Mouse (Mus musculus): ENCODE measurements around the gene Snx1. TPM values are rescaled to one million over a fixed set of nuclear protein-coding genes. Genes with fewer than 3 reads are reported as not detected.

Gene Snx1
- polyA plus RNA-seq, 1 experiment = 76.7 TPM

DNA sequence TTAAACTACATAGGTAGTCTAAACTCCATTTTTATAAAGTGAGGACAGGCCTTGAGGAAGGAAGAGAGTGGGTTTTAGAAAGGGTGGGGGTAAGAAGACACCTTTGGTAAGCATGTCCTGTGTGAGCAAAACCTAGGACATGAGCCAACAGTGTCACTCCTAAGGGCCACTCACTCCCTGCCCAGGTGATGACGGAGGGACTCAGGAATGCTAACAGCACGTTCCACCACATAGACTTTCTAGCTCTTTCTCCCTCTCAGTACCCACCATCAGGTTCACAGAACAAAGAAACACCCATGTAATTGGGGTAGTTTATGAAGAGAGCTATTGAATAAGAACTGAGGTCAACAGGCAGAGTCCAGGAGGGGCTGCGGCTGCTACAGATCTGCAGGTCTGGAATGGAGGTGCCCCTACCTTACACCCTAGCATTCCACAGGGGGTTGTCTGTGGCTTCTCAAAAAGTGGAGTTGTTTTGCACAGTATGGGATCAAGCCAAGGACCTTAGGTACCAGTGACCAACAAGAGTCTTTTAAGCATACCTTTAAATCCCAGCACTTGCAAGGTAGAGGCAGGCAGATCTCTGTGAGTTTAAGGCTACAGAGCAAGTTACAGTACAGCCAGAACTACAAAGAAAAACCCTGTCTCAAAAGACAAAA is 45.5 kb downstream of the Snx1 start:
- no peaks in the 10 kb centered on the region for H3K36me3 ChIP-seq (ENCODE audit: control insufficient read depth, insufficient read depth, low read length)
- 81% methylated on average over 3 of the region's 3 CpGs for WGBS
- no peak overlapping the region for H3K27ac ChIP-seq (ENCODE audit: insufficient read depth, low read depth, low read length)
- DNase-seq = no peak
- H3K4me3 ChIP-seq (ENCODE audit: insufficient read depth, low read depth, low read length) = no peak overlapping the region
- no peaks in the 10 kb centered on the region for H3K27me3 ChIP-seq (replicated peaks; ENCODE audit: control insufficient read depth, insufficient read depth, low read length)
- TF ChIP-seq POLR2A (IDR thresholded peaks at IDR 0.05; ENCODE audit: low read depth, low read length) (no peak), CTCF (conservative IDR thresholded peaks at IDR 0.05; ENCODE audit: insufficient read depth, insufficient read length, low read depth, low read length) (no peak)
- no peaks in the 10 kb centered on the region for H3K4me1 ChIP-seq (ENCODE audit: control insufficient read depth, insufficient read depth, low read length)

DNA sequence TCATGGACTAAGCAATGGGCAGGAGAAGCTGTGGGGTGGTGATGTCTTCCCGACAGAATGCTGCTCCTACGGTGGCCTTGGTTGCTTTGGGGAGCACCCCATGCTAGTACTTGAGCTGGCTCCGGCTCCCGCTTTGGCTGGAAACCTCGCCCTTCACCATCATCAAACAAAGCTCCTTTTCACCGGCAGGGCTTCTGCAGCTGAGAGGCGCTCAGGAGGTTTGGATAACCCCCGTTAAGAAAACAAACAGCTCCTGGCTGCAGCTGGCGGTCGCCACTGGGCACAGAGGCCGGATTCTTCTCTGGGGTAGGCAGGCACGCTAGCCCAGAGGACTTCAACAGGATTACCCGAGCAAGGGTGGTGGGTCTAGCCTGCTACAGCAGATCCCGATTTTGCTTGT is 47.9 kb downstream of the Snx1 start:
- Histone ChIP-seq H3K4me3 (ENCODE audit: insufficient read depth, low read depth, low read length) (no peak overlapping the region), H3K4me1 (ENCODE audit: control insufficient read depth, insufficient read depth, low read length) (no peaks in the 10 kb centered on the region), H3K27ac (ENCODE audit: insufficient read depth, low read depth, low read length) (no peak overlapping the region), H3K27me3 (replicated peaks; ENCODE audit: control insufficient read depth, insufficient read depth, low read length) (no peaks in the 10 kb centered on the region), H3K36me3 (ENCODE audit: control insufficient read depth, insufficient read depth, low read length) (no peaks in the 10 kb centered on the region)
- TF ChIP-seq CTCF (conservative IDR thresholded peaks at IDR 0.05; ENCODE audit: insufficient read depth, insufficient read length, low read depth, low read length) (no peak), POLR2A (IDR thresholded peaks at IDR 0.05; ENCODE audit: low read depth, low read length) (no peak)
- 25% methylated on average over 14 of the region's 14 CpGs for WGBS
- DNase-seq = no peak

DNA sequence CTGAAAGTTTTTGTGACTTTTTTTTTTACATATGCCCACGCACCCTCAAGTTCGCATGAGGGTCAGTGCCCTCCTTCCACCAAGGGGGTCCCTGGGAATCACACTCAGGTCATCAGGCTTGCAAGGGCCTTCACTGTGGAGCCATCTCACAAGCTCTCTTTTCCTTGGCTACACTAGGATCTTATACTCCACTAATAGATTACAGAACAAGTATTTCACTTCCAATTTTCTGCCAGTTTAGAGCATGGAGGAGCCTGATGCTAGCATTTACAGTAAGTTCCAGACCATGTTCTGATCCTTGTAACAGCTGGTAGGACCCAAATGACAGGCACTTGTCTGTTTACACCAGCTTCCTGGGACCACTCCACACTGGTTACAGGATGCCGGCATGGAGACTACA is 48.3 kb downstream of the Snx1 start:
- H3K27me3 ChIP-seq (replicated peaks; ENCODE audit: control insufficient read depth, insufficient read depth, low read length) = no peaks in the 10 kb centered on the region
- WGBS = 69% methylated on average over 3 of the region's 3 CpGs
- H3K27ac ChIP-seq (ENCODE audit: insufficient read depth, low read depth, low read length) = no peak overlapping the region
- no peak for DNase-seq
- H3K36me3 ChIP-seq (ENCODE audit: control insufficient read depth, insufficient read depth, low read length) = no peaks in the 10 kb centered on the region
- H3K4me1 ChIP-seq (ENCODE audit: control insufficient read depth, insufficient read depth, low read length) = no peaks in the 10 kb centered on the region
- H3K4me3 ChIP-seq (ENCODE audit: insufficient read depth, low read depth, low read length) = no peak overlapping the region
- TF ChIP-seq CTCF (conservative IDR thresholded peaks at IDR 0.05; ENCODE audit: insufficient read depth, insufficient read length, low read depth, low read length) = no peak
- TF ChIP-seq POLR2A (IDR thresholded peaks at IDR 0.05; ENCODE audit: low read depth, low read length) = no peak

DNA sequence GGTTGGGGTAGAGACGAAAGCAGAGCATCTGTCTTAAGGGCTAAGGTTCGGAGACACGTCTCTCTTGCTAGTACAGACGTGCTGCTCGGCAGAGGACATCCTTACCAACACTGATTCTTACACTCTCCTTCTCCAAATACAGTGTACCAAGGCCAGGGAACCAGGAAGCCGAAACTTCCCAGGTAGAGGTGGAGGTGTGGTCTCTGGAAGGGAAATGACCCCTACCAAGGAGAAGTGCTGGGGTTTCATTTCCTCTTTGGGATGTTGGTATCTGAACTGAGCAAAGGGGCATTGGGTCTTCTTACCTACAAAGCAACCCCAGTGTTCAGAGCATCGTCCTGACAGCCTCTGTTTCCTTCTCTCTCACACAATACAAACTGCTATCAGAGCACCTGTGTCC is 53.6 kb downstream of the Snx1 start:
- H3K27ac ChIP-seq (ENCODE audit: insufficient read depth, low read depth, low read length) = no peak overlapping the region
- no peak for DNase-seq
- no peaks in the 10 kb centered on the region for H3K36me3 ChIP-seq (ENCODE audit: control insufficient read depth, insufficient read depth, low read length)
- no peaks in the 10 kb centered on the region for H3K4me1 ChIP-seq (ENCODE audit: control insufficient read depth, insufficient read depth, low read length)
- no peak overlapping the region for H3K4me3 ChIP-seq (ENCODE audit: insufficient read depth, low read depth, low read length)
- no peaks in the 10 kb centered on the region for H3K27me3 ChIP-seq (replicated peaks; ENCODE audit: control insufficient read depth, insufficient read depth, low read length)
- TF ChIP-seq CTCF (conservative IDR thresholded peaks at IDR 0.05; ENCODE audit: insufficient read depth, insufficient read length, low read depth, low read length) = no peak
- no peak for TF ChIP-seq POLR2A (IDR thresholded peaks at IDR 0.05; ENCODE audit: low read depth, low read length)
- WGBS = 91% methylated on average over 7 of the region's 7 CpGs

DNA sequence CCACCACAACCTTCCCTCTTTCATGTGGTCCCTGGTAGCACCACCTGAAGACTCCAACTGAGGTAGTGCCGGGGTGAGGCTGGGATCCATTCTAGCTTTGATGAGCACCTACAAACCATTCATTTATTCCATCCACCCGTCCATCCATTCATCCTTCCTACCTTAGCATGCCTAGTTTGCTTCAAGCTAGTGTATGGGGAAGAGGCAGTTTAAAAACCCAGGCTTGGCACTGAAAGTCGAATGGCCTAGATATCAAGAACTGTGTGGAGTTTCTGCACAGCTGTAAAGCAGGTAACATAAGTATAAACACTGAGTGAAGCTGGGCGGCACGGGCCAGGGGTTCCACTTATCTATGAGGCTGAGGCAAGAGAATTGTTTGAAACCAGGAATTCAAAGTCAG is 56.2 kb downstream of the Snx1 start:
- Histone ChIP-seq H3K27ac (ENCODE audit: insufficient read depth, low read depth, low read length) (no peak overlapping the region), H3K4me1 (ENCODE audit: control insufficient read depth, insufficient read depth, low read length) (no peaks in the 10 kb centered on the region), H3K36me3 (ENCODE audit: control insufficient read depth, insufficient read depth, low read length) (no peaks in the 10 kb centered on the region; the same call in 1 of the 2 replicates), H3K27me3 (replicated peaks; ENCODE audit: control insufficient read depth, insufficient read depth, low read length) (no peaks in the 10 kb centered on the region), H3K4me3 (ENCODE audit: insufficient read depth, low read depth, low read length) (no peak overlapping the region)
- no peak for TF ChIP-seq POLR2A (IDR thresholded peaks at IDR 0.05; ENCODE audit: low read depth, low read length)
- TF ChIP-seq CTCF (conservative IDR thresholded peaks at IDR 0.05; ENCODE audit: insufficient read depth, insufficient read length, low read depth, low read length) = no peak
- 87% methylated on average over 5 of the region's 5 CpGs for WGBS
- DNase-seq = no peak

DNA sequence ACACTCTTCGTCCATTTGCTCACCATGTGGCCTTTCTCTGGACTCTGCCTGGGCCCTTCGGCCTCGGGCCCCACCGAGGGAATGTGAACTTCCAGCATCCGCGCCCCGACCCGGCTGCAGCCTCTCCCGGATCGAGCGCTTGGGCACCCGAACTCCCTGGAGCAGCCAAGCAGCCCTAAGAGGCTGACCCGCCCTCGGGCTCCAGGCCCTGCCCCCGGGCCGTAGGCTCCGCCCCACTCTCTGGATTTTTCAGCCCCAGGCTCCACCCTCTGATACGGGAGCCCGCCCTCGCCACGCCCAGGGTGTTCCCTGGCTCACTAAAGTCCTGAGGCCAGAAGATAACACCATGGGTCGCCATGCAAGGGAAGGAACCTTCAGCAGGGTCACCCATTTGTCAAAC is 56.8 kb downstream of the Snx1 start, which contains the start of gene Snx22:
TSS of gene Snx22 (minus strand) at position 137 of the 400 bp plus-strand sequence.
- H3K4me3 ChIP-seq (ENCODE audit: insufficient read depth, low read depth, low read length) = peak within 1 kb of the TSS; percentile 52
- H3K36me3 ChIP-seq (ENCODE audit: control insufficient read depth, insufficient read depth, low read length) = no peaks in the 10 kb centered on the region; the same call in 1 of the 2 replicates
- WGBS = 2% methylated on average over 22 of the region's 22 CpGs
- no peaks in the 10 kb centered on the region for H3K27me3 ChIP-seq (replicated peaks; ENCODE audit: control insufficient read depth, insufficient read depth, low read length)
- H3K27ac ChIP-seq (ENCODE audit: insufficient read depth, low read depth, low read length) = no peak within 1 kb of the TSS
- no peaks in the 10 kb centered on the region for H3K4me1 ChIP-seq (ENCODE audit: control insufficient read depth, insufficient read depth, low read length)
- peak; percentile 91 for DNase-seq
- TF ChIP-seq POLR2A (IDR thresholded peaks at IDR 0.05; ENCODE audit: low read depth, low read length) (no peak), CTCF (conservative IDR thresholded peaks at IDR 0.05; ENCODE audit: insufficient read depth, insufficient read length, low read depth, low read length) (no peak)

DNA sequence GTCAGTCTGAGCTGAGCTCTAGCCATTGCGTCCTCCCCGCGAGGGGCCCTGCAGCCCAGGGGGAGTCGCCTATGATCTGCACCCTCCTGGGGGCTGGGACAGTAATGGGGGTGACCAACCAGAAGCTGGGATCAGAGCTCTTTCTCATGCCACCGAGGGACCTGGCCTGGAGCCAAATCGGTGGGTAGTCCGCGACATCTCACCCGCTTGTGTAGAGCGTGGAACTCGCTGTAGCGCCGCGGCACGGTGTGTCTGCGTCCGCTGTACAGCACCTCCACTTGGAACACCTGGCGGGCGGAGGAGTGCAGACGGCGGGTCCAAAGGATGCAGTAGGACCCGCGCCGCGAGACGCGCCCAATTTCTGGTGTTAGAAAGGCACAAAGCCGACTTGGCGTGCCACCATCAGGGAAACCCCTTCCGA is 57.4 kb downstream of the Snx1 start:
- no peak for TF ChIP-seq POLR2A (IDR thresholded peaks at IDR 0.05; ENCODE audit: low read depth, low read length)
- Histone ChIP-seq H3K4me3 (ENCODE audit: insufficient read depth, low read depth, low read length) (peak overlapping the region; percentile 52), H3K27ac (ENCODE audit: insufficient read depth, low read depth, low read length) (no peak overlapping the region), H3K4me1 (ENCODE audit: control insufficient read depth, insufficient read depth, low read length) (no peaks in the 10 kb centered on the region), H3K36me3 (ENCODE audit: control insufficient read depth, insufficient read depth, low read length) (no peaks in the 10 kb centered on the region; the same call in 1 of the 2 replicates), H3K27me3 (replicated peaks; ENCODE audit: control insufficient read depth, insufficient read depth, low read length) (no peaks in the 10 kb centered on the region)
- WGBS = 2% methylated on average over 30 of the region's 30 CpGs
- peak; percentile 8 for DNase-seq

Measured in kidney, adult 2 months (tissue).